Mouse (Mus musculus): Measurements from ENCODE around the gene Numbl. TPM values are rescaled to one million over a fixed set of nuclear protein-coding genes. Genes with fewer than 3 reads are reported as not detected.
A peak's percentile ranks its signal among the peaks of the same experiment; 100 is the strongest.

Gene Numbl
- polyA plus RNA-seq, 1 experiment from 2014 or later, result 12.6 TPM

DNA sequence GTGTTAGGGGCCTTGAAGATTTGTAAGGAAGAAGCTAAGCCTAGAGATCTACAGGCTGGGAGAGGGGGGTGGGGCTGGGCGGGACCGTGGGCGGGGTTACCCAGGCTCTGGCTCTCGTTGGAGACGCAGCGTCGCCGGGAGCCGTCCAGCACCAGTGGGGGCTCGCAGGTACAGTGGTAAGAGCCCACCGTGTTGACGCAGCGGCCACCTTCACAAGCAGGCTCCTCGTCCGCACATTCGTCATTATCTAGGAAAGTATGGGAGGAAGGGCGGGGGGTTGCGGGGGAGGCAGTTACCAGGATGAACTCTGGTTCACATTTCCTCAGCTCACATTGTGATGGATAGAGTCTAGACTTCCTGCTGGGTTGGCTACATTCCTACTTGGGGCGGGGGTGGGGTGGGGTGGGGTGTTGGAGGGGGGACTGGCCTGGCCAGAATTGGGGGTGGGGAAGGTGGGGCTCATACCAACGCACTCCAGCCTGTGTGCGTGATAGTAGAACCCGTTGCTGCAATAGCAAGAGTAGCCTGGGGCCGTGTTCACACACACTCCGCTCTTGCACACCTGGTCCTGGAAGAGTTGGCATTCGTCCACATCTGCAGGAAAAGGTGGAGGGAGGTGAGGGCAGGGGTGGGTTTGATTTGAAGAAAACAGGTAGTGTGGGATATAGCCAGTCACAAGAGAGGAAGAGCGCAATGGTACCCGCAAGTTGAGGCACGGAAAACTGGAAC, 50.8 kb downstream of the Numbl start:
- DNase-seq (ENCODE audit: low spot score), result peak; percentile 74
- WGBS, result 10% methylated on average over 28 of the region's 28 CpGs
- TF ChIP-seq CTCF (IDR thresholded peaks at IDR 0.05; ENCODE audit: low read depth), result no peak
- Histone ChIP-seq H3K4me2 (ENCODE audit: low read length) (peak overlapping the region; percentile 59), H3K36me3 (ENCODE audit: insufficient read depth, low read length) (no peaks in the 10 kb centered on the region), H3K4me3 (replicated peaks; ENCODE audit: low read depth, low read length) (peak overlapping the region; percentile 35), H3K4me1 (replicated peaks; ENCODE audit: insufficient read depth, low read length) (peaks cover 10% of the 10 kb centered on the region; the same call in 1 of the 2 replicates), H3K9ac (ENCODE audit: low read depth, low read length) (no peak overlapping the region), H3K27ac (no peak overlapping the region), H3K9me3 (replicated peaks; ENCODE audit: low read length) (no peaks in the 10 kb centered on the region), H3K27me3 (ENCODE audit: insufficient read depth, low read length) (no peaks in the 10 kb centered on the region)
- ATAC-seq (replicated peaks; ENCODE audit: low FRiP score, low read depth), result peak; percentile 55

DNA sequence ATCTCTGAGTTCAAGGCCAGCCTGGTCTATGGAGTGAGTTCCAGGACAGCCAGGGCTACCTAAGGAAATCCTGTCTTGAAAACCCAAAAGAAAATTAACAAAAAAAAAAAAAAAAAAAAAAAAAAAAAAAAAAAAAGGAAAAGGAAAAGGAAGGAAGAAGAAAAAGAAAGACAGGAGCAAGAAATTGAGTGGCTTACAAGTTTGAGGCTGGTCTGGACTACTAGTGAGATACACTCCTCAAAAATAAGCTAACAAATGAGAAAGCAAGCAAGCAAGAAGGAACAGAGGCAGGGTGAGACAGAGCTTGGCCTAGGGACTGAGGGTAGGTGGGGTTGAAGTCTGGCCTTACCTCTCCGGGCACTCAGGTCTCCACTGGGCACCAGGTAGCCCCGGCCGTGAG, 51.6 kb downstream of the Numbl start:
- Histone ChIP-seq H3K9me3 (replicated peaks; ENCODE audit: low read length) (no peaks in the 10 kb centered on the region), H3K4me2 (ENCODE audit: low read length) (no peak overlapping the region), H3K4me1 (replicated peaks; ENCODE audit: insufficient read depth, low read length) (peaks cover 10% of the 10 kb centered on the region; the same call in 1 of the 2 replicates), H3K36me3 (ENCODE audit: insufficient read depth, low read length) (no peaks in the 10 kb centered on the region), H3K27ac (no peak overlapping the region), H3K4me3 (replicated peaks; ENCODE audit: low read depth, low read length) (no peak overlapping the region), H3K9ac (ENCODE audit: low read depth, low read length) (no peak overlapping the region), H3K27me3 (ENCODE audit: insufficient read depth, low read length) (no peaks in the 10 kb centered on the region)
- WGBS, result 55% methylated on average over 3 of the region's 3 CpGs
- TF ChIP-seq CTCF (IDR thresholded peaks at IDR 0.05; ENCODE audit: low read depth), result no peak
- DNase-seq (ENCODE audit: low spot score), result no peak
- no peak for ATAC-seq (replicated peaks; ENCODE audit: low FRiP score, low read depth)

DNA sequence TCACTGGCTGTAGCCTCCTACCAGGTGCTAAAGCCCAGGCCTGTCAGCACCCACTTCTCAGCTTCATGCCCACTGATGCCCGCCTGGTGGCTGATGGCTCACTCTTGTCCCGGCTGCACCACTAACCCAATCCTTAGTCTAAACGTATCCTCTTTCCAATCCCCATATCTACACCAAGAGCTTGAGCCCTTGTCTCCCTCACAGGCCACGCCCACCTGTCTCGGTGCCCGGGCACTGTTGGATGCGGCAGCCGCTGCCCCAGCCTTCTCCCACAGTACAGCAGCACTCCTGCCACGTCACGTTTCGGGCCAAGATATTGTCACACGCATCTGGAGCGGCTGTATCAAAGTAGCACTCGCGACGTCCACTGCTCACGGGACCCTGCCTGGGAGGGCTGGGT, 52.1 kb downstream of the Numbl start:
- no peak overlapping the region for H3K9ac ChIP-seq (ENCODE audit: low read depth, low read length)
- WGBS, result 14% methylated on average over 17 of the region's 17 CpGs

GRCm38 (mm10) chr7:27310996-27311535, 52.8 kb downstream of the Numbl start:
- TF ChIP-seq CTCF (IDR thresholded peaks at IDR 0.05; ENCODE audit: low read depth), result no peak
- Histone ChIP-seq H3K27ac (no peak overlapping the region), H3K27me3 (ENCODE audit: insufficient read depth, low read length) (no peaks in the 10 kb centered on the region), H3K9me3 (replicated peaks; ENCODE audit: low read length) (no peaks in the 10 kb centered on the region), H3K4me2 (ENCODE audit: low read length) (no peak overlapping the region), H3K4me1 (replicated peaks; ENCODE audit: insufficient read depth, low read length) (peaks cover 10% of the 10 kb centered on the region; the same call in 1 of the 2 replicates), H3K9ac (ENCODE audit: low read depth, low read length) (no peak overlapping the region), H3K4me3 (replicated peaks; ENCODE audit: low read depth, low read length) (no peak overlapping the region), H3K36me3 (ENCODE audit: insufficient read depth, low read length) (no peaks in the 10 kb centered on the region)
- ATAC-seq (replicated peaks; ENCODE audit: low FRiP score, low read depth), result no peak
- DNase-seq (ENCODE audit: low spot score), result no peak
- 55% methylated on average over 8 of the region's 8 CpGs for WGBS

More for the DNA sequence above, 52.1 kb downstream of the Numbl start:
- TF ChIP-seq CTCF (IDR thresholded peaks at IDR 0.05; ENCODE audit: low read depth), result no peak
- DNase-seq (ENCODE audit: low spot score) (no peak), ATAC-seq (replicated peaks; ENCODE audit: low FRiP score, low read depth) (no peak; the same call in 1 of the 2 replicates)
- Histone ChIP-seq H3K27me3 (ENCODE audit: insufficient read depth, low read length) (no peaks in the 10 kb centered on the region), H3K27ac (no peak overlapping the region), H3K4me3 (replicated peaks; ENCODE audit: low read depth, low read length) (no peak overlapping the region), H3K36me3 (ENCODE audit: insufficient read depth, low read length) (no peaks in the 10 kb centered on the region), H3K4me2 (ENCODE audit: low read length) (peak overlapping the region; percentile 47), H3K4me1 (replicated peaks; ENCODE audit: insufficient read depth, low read length) (peaks cover 10% of the 10 kb centered on the region; the same call in 1 of the 2 replicates), H3K9me3 (replicated peaks; ENCODE audit: low read length) (no peaks in the 10 kb centered on the region)

- DNase-seq (ENCODE audit: low spot score), result no peak
- Histone ChIP-seq H3K9ac (ENCODE audit: low read depth, low read length) (no peak overlapping the region), H3K27ac (no peak overlapping the region), H3K4me2 (ENCODE audit: low read length) (no peak overlapping the region), H3K36me3 (ENCODE audit: insufficient read depth, low read length) (no peaks in the 10 kb centered on the region), H3K4me1 (replicated peaks; ENCODE audit: insufficient read depth, low read length) (peaks cover 10% of the 10 kb centered on the region; the same call in 1 of the 2 replicates), H3K9me3 (replicated peaks; ENCODE audit: low read length) (no peaks in the 10 kb centered on the region), H3K27me3 (ENCODE audit: insufficient read depth, low read length) (no peaks in the 10 kb centered on the region), H3K4me3 (replicated peaks; ENCODE audit: low read depth, low read length) (no peak overlapping the region)
- no peak for ATAC-seq (replicated peaks; ENCODE audit: low FRiP score, low read depth)
- TF ChIP-seq CTCF (IDR thresholded peaks at IDR 0.05; ENCODE audit: low read depth), result no peak
- WGBS, result 88% methylated on average over 12 of the region's 12 CpGs
Observed at GRCm38 (mm10) chr7:27311651-27312284, 53.5 kb downstream of the Numbl start.

- no peak overlapping the region for H3K9ac ChIP-seq (ENCODE audit: low read depth, low read length)
- H3K4me1 ChIP-seq (replicated peaks; ENCODE audit: insufficient read depth, low read length), result peaks cover 7% of the 10 kb centered on the region; the same call in 1 of the 2 replicates
- peak; percentile 28; the same call in 1 of the 2 replicates for TF ChIP-seq CTCF (IDR thresholded peaks at IDR 0.05; ENCODE audit: low read depth)
- ATAC-seq (replicated peaks; ENCODE audit: low FRiP score, low read depth) (no peak), DNase-seq (ENCODE audit: low spot score) (no peak)
- H3K27me3 ChIP-seq (ENCODE audit: insufficient read depth, low read length), result no peaks in the 10 kb centered on the region
- H3K9me3 ChIP-seq (replicated peaks; ENCODE audit: low read length), result no peaks in the 10 kb centered on the region
- 93% methylated on average over 3 of the region's 3 CpGs for WGBS
- no peak overlapping the region for H3K4me2 ChIP-seq (ENCODE audit: low read length)
- H3K4me3 ChIP-seq (replicated peaks; ENCODE audit: low read depth, low read length), result no peak overlapping the region
- no peak overlapping the region for H3K27ac ChIP-seq
- 0 out of 2 replicates have a peak, but pooled peaks cover 2% of the 10 kb centered on the region for H3K36me3 ChIP-seq (ENCODE audit: insufficient read depth, low read length)
Observed at GRCm38 (mm10) chr7:27314393-27314792, 56.2 kb downstream of the Numbl start.

All from kidney, postnatal 0 days (tissue).